Mouse (Mus musculus) heart, embryonic 10.5 days (tissue): ENCODE measurements around the gene Egfr. TPM values are rescaled to one million over a fixed set of nuclear protein-coding genes. Genes with fewer than 3 reads are reported as not detected.

Experiments used
- DNase-seq: peaks from one replicate; pipeline ENCODE4 v3.0.0-alpha.2; 2017; ENCODE audit warnings: low spot score
- H3K27ac ChIP-seq: fragments of 300-500 bp; sonication (generic); 2 replicates; pipeline ENCODE4 v1.5.1; 2016; ENCODE audit warnings: mild to moderate bottlenecking
- H3K27me3 ChIP-seq: fragments of 300-500 bp; sonication (generic); 2 replicates; pipeline ENCODE4 v1.6.1; 2016; ENCODE audit warnings: mild to moderate bottlenecking; ENCODE audit not compliant: poor library complexity, insufficient read depth, severe bottlenecking
- H3K36me3 ChIP-seq: fragments of 300-500 bp; sonication (generic); 2 replicates; pipeline ENCODE4 v1.6.1; 2016; ENCODE audit warnings: mild to moderate bottlenecking, moderate library complexity
- H3K4me1 ChIP-seq: fragments of 300-500 bp; sonication (generic); 2 replicates; pipeline ENCODE4 v1.6.1; 2016; ENCODE audit warnings: mild to moderate bottlenecking
- H3K4me3 ChIP-seq: fragments of 300-500 bp; sonication (generic); 2 replicates; pipeline ENCODE4 v1.5.1; 2016; ENCODE audit warnings: mild to moderate bottlenecking, moderate library complexity
- H3K9me3 ChIP-seq: fragments of 300-500 bp; sonication (generic); 2 replicates; pipeline ENCODE4 v1.6.1; 2016; ENCODE audit warnings: mild to moderate bottlenecking, moderate library complexity
- WGBS: fragments of 180-500 bp; shearing (Covaris S2); methylation state at CpG from one replicate; pipeline ENCODE4 v1.1.7; 2016; 5-methylcytosine and 5-hydroxymethylcytosine counted together
- polyA plus RNA-seq: library from polyadenylated mRNA; unstranded; fragments of >200 nt; fragmentation: Nextera tagmentation; extraction: Ambion mirVana; gene quantifications from 2 replicates; pipeline ENCODE4 v1.2.1, GENCODE M21; 2016

Gene Egfr
- polyA plus RNA-seq, 1 experiment from 2014 or later, result 3.1 TPM

GRCm38 (mm10) chr11:16759930-16760329 is 7.9 kb downstream of the Egfr start:
- DNase-seq, result no peak
- WGBS, result 76% methylated on average over 6 of the region's 6 CpGs
- Histone ChIP-seq H3K4me1 (no peaks in the 10 kb centered on the region), H3K27me3 (peaks cover 14% of the 10 kb centered on the region), H3K27ac (no peak overlapping the region), H3K4me3 (no peak overlapping the region), H3K9me3 (no peaks in the 10 kb centered on the region), H3K36me3 (no peaks in the 10 kb centered on the region)

- H3K4me1 ChIP-seq, result no peaks in the 10 kb centered on the region
- no peak for DNase-seq
- H3K27ac ChIP-seq, result no peak overlapping the region
- 88% methylated on average over 2 of the region's 2 CpGs for WGBS
- no peaks in the 10 kb centered on the region for H3K9me3 ChIP-seq
- H3K4me3 ChIP-seq, result no peak overlapping the region
- no peaks in the 10 kb centered on the region for H3K36me3 ChIP-seq
- peaks cover 10% of the 10 kb centered on the region; the same call in 1 of the 2 replicates for H3K27me3 ChIP-seq
Measured at GRCm38 (mm10) chr11:16761184-16761583, 9.2 kb downstream of the Egfr start.

DNA sequence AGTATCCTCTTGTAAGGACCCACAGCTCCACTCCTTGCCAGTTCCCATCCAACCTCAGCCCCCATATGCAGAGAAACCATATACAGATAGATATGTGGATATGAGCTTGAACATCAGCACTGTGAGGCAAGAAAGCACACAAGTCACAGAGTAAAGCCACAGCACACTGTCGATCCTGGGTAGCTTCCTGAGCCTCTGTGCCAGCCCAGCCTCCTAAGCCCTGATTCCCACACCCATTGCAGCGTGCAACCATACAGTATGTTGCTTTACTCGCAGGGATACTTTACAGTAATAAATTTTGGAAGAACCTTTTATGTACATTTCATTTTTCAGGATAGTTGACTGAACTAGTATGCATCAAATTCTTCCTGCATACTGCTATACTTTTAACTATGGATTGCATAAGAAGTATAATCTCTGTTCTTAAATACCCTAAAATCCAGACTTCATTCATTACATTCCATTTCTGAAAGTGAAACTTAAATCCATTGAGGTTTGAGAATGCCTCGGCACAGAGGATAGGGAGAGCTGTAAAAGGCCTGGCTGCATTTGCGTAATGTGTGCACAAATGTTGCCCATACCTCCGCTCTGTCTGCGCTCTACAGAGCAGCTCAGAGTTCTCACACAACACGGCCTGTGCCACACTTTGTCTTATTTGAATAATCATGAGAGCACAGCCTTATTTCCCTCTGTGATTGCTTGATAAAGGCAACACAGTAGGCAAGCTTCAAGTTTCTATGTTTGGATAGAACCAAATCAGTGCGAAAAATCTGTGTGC is 14.2 kb downstream of the Egfr start:
- 77% methylated on average over 9 of the region's 9 CpGs for WGBS
- H3K4me3 ChIP-seq, result no peak overlapping the region
- peaks cover 6% of the 10 kb centered on the region; the same call in 1 of the 2 replicates for H3K4me1 ChIP-seq
- H3K27me3 ChIP-seq, result peaks cover 6% of the 10 kb centered on the region; the same call in 1 of the 2 replicates
- no peak overlapping the region for H3K27ac ChIP-seq
- no peaks in the 10 kb centered on the region for H3K36me3 ChIP-seq
- no peak for DNase-seq
- no peaks in the 10 kb centered on the region for H3K9me3 ChIP-seq

- Histone ChIP-seq H3K27me3 (peaks cover 6% of the 10 kb centered on the region; the same call in 1 of the 2 replicates), H3K9me3 (no peaks in the 10 kb centered on the region), H3K4me3 (no peak overlapping the region), H3K36me3 (no peaks in the 10 kb centered on the region), H3K4me1 (peaks cover 6% of the 10 kb centered on the region; the same call in 1 of the 2 replicates), H3K27ac (no peak overlapping the region)
- WGBS, result 74% methylated on average over 2 of the region's 2 CpGs
- no peak for DNase-seq
Measured at GRCm38 (mm10) chr11:16767984-16768383, 16.0 kb downstream of the Egfr start.

GRCm38 (mm10) chr11:16769276-16769675 is 17.3 kb downstream of the Egfr start:
- Histone ChIP-seq H3K27me3 (peaks cover 6% of the 10 kb centered on the region; the same call in 1 of the 2 replicates), H3K27ac (no peak overlapping the region), H3K9me3 (no peaks in the 10 kb centered on the region), H3K36me3 (no peaks in the 10 kb centered on the region), H3K4me3 (no peak overlapping the region), H3K4me1 (peaks cover 6% of the 10 kb centered on the region; the same call in 1 of the 2 replicates)
- no peak for DNase-seq
- 83% methylated on average over 4 of the region's 4 CpGs for WGBS

GRCm38 (mm10) chr11:16769709-16770303 is 17.8 kb downstream of the Egfr start:
- Histone ChIP-seq H3K9me3 (no peaks in the 10 kb centered on the region), H3K27ac (no peak overlapping the region), H3K4me1 (peaks cover 6% of the 10 kb centered on the region; the same call in 1 of the 2 replicates), H3K27me3 (peaks cover 6% of the 10 kb centered on the region; the same call in 1 of the 2 replicates), H3K4me3 (no peak overlapping the region), H3K36me3 (no peaks in the 10 kb centered on the region)
- DNase-seq, result no peak
- 70% methylated on average over 3 of the region's 3 CpGs for WGBS

- H3K36me3 ChIP-seq, result no peaks in the 10 kb centered on the region
- peaks cover 6% of the 10 kb centered on the region; the same call in 1 of the 2 replicates for H3K4me1 ChIP-seq
- no peaks in the 10 kb centered on the region for H3K9me3 ChIP-seq
- 67% methylated on average over 4 of the region's 4 CpGs for WGBS
- DNase-seq, result no peak
- H3K4me3 ChIP-seq, result no peak overlapping the region
- H3K27ac ChIP-seq, result no peak overlapping the region
- peaks cover 6% of the 10 kb centered on the region; the same call in 1 of the 2 replicates for H3K27me3 ChIP-seq
Measured at GRCm38 (mm10) chr11:16770966-16771365, 19.0 kb downstream of the Egfr start.

- DNase-seq, result no peak
- Histone ChIP-seq H3K27me3 (peaks cover 11% of the 10 kb centered on the region; the same call in 1 of the 2 replicates), H3K9me3 (no peaks in the 10 kb centered on the region), H3K27ac (no peak overlapping the region), H3K4me1 (peaks cover 6% of the 10 kb centered on the region; the same call in 1 of the 2 replicates), H3K4me3 (no peak overlapping the region), H3K36me3 (no peaks in the 10 kb centered on the region)
- WGBS, result 21% methylated on average over 4 of the region's 4 CpGs
Measured at GRCm38 (mm10) chr11:16772717-16773116, 20.7 kb downstream of the Egfr start.

GRCm38 (mm10) chr11:16776967-16777366 is 25.0 kb downstream of the Egfr start:
- Histone ChIP-seq H3K27me3 (peaks cover 5% of the 10 kb centered on the region), H3K9me3 (no peaks in the 10 kb centered on the region), H3K36me3 (no peaks in the 10 kb centered on the region), H3K4me1 (no peaks in the 10 kb centered on the region), H3K27ac (no peak overlapping the region), H3K4me3 (no peak overlapping the region)
- DNase-seq, result no peak
- WGBS, result 61% methylated on average over 2 of the region's 2 CpGs

DNA sequence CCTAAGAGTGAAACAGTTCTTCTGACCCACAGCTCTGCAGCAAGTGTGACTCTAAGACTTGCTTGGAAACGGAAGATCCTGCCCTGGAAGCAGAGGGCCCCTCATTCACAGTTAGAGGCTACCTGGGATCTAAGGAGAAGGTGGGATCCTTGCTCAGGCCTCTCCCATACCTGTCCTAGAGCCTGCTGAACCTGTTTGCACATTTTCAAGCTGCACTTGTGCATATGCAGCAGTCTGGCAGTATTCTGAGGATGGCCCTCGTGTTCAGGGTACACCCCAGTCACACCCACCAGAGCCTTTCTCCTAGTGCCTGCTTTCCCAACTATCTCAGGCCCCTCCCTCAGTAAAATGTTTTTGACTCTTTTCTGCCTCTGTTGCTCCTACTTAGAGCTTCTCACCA is 29.6 kb downstream of the Egfr start:
- 63% methylated on average over 2 of the region's 2 CpGs for WGBS
- DNase-seq, result no peak
- Histone ChIP-seq H3K4me3 (no peak overlapping the region), H3K27ac (no peak overlapping the region), H3K9me3 (no peaks in the 10 kb centered on the region), H3K36me3 (no peaks in the 10 kb centered on the region), H3K4me1 (no peaks in the 10 kb centered on the region), H3K27me3 (peaks cover 5% of the 10 kb centered on the region)

- H3K4me3 ChIP-seq, result no peak overlapping the region
- no peaks in the 10 kb centered on the region for H3K4me1 ChIP-seq
- WGBS, result 86% methylated on average over 8 of the region's 8 CpGs
- no peaks in the 10 kb centered on the region for H3K9me3 ChIP-seq
- H3K36me3 ChIP-seq, result no peaks in the 10 kb centered on the region
- H3K27ac ChIP-seq, result no peak overlapping the region
- H3K27me3 ChIP-seq, result no peaks in the 10 kb centered on the region; the same call in 1 of the 2 replicates
- no peak for DNase-seq
Measured at GRCm38 (mm10) chr11:16783926-16784659, 32.1 kb downstream of the Egfr start.

DNA sequence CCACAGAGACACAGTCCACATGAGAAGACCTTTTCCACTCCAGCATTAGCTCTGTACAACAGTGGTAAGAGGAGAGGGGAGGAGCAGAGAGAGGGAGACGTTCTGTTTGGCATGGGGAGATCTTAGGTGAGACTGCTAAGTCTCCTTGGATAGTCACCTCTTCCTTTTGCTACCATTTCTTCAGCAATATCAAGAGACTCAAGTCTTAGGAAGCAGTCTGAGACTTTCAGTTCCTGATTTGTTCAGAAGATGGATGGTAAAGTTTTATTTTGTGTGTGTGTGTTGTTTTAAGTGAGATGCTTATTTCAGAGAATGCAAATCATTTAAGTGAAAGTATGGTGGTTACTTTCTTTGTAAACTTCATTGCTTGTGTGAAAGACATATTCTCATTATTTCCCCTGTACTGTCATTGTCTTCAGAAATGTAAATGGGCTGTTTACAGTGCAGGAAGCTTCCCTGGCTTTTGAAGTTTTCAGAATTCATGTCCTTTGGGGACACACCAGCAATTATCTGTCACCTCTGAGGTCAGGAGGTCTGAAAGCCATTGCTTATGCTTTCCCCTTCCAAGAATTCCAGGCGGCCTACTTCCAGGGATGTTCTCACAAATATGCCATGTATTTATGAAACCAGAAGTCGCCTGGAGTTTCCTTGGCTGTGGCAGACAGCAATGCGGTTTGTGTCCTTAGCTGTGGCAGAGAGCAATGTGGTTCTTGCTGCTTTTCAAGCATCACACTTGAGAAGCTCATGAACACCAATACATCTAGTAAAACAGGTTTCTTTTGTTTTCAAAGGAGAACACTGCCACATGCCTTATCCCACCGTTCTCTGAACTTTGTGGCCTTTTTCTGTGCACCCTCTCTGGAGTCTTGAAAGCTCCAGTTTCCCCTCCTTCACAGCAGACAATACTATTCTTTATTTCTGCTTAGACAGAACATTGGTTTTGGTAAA is 40.9 kb downstream of the Egfr start:
- no peaks in the 10 kb centered on the region for H3K36me3 ChIP-seq
- H3K27ac ChIP-seq, result no peak overlapping the region
- H3K9me3 ChIP-seq, result no peaks in the 10 kb centered on the region
- WGBS, result 56% methylated on average over 5 of the region's 5 CpGs
- no peaks in the 10 kb centered on the region for H3K4me1 ChIP-seq
- no peak for DNase-seq
- H3K27me3 ChIP-seq, result no peaks in the 10 kb centered on the region
- no peak overlapping the region for H3K4me3 ChIP-seq
